27 mouse cellular contexts compared by ENCODE assay signal in the genomic region with DNA sequence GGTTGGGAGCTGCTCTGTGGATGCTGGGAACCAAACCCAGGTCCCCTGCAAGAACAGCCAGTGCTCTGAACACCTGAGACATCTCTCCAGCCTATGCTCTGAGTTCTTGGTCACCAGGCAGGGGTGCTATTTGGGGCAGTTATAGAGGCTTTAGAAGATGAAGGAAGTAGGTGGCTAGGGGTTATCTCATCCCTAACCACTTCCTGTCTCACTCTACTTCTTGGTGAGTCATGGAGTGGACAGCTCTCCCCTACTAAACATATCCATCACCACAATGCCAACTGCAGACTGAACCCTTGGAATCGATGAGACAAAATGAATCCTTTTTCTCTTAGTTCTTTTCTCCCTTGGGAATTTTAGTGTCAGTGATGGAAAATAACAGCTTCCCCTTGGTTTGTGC. TPM values are rescaled to one million over a fixed set of nuclear protein-coding genes. Genes with fewer than 3 reads are reported as not detected.
"Had no signal": no experiment of that assay in that cellular context is flagged by ENCODE, and none has a peak within 500 bp of the region (broad histone marks: within the 10 kb centered on the region; RNA-seq: fewer than 3 reads in every experiment).

No protein-coding gene starts in this region.

- H3K27ac ChIP-seq: liver, embryonic 13.5 days; liver, embryonic 15.5 days; lung, embryonic 15.5 days; macrophage; midbrain, embryonic 13.5 days; neural tube, embryonic 13.5 days; neural tube, embryonic 15.5 days; stomach, embryonic 15.5 days; stomach, postnatal 0 days had no signal

- H3K9ac ChIP-seq: liver, embryonic 13.5 days; liver, embryonic 15.5 days; liver, postnatal 0 days; lung, embryonic 15.5 days; midbrain, embryonic 13.5 days; neural tube, embryonic 13.5 days; neural tube, embryonic 15.5 days; stomach, embryonic 15.5 days had no signal

- H3K4me2 ChIP-seq: liver, embryonic 13.5 days; liver, embryonic 15.5 days; lung, embryonic 15.5 days; midbrain, embryonic 11.5 days; midbrain, embryonic 13.5 days; neural tube, embryonic 13.5 days; neural tube, embryonic 15.5 days; stomach, embryonic 15.5 days had no signal

- ATAC-seq: liver, postnatal 0 days; lung, postnatal 0 days; midbrain, embryonic 13.5 days; midbrain, embryonic 16.5 days had no signal

- H3K9me3 ChIP-seq: liver, embryonic 13.5 days; liver, embryonic 15.5 days; lung, embryonic 15.5 days; midbrain, embryonic 13.5 days; neural tube, embryonic 13.5 days; neural tube, embryonic 15.5 days; stomach, embryonic 15.5 days had no signal

- H3K4me3 ChIP-seq: liver, embryonic 13.5 days; liver, embryonic 15.5 days; lung, embryonic 15.5 days; midbrain, embryonic 13.5 days; myocyte; neural tube, embryonic 13.5 days; neural tube, embryonic 15.5 days; stomach, embryonic 15.5 days had no signal

- DNase-seq: liver, embryonic 13.5 days; liver, postnatal 0 days; lung, adult 2 months; lung, postnatal 14 days; lung, postnatal 36 days; retina, postnatal 1 day; right cerebral cortex, adult 18-20 months; right cerebral cortex, postnatal 25 days; right cerebral cortex, postnatal 4 days; spleen, adult 18-20 months; thymus, postnatal 14 days; thymus, postnatal 36 days had no signal

- H3K36me3 ChIP-seq: liver, embryonic 13.5 days; liver, embryonic 15.5 days; lung, embryonic 15.5 days; midbrain, embryonic 13.5 days; neural tube, embryonic 13.5 days; neural tube, embryonic 15.5 days; stomach, embryonic 15.5 days had no signal

RNA-seq across cellular contexts. Expression of gene Slc47a1, which starts 3.1 kb away (rescaled TPM):
- total RNA-seq: megakaryocyte progenitor cell, adult 5-6 weeks had no signal
- polyA plus RNA-seq: macrophage; midbrain, embryonic 13.5 days; neural tube, embryonic 13.5 days had no signal

RNA-seq across cellular contexts. Expression of gene Slc47a2, which starts 38.6 kb away (rescaled TPM):
- total RNA-seq: megakaryocyte progenitor cell, adult 5-6 weeks had no signal
- polyA plus RNA-seq: liver, postnatal 0 days; macrophage; midbrain, embryonic 11.5 days; midbrain, embryonic 13.5 days; midbrain, embryonic 16.5 days; neural tube, embryonic 11.5 days; neural tube, embryonic 13.5 days; neural tube, embryonic 15.5 days; small intestine, adult 2 months; stomach, embryonic 15.5 days had no signal
